Mouse (Mus musculus) heart, postnatal 0 days (tissue): Measurements from ENCODE around the gene Uhrf1.

Source experiments
- CTCF ChIP-seq: IDR thresholded peaks from 2 replicates; pipeline ENCODE4 v1.5.1; 2016; ENCODE audit warnings: antibody characterized with exemption, control low read depth, low read depth
- EP300 ChIP-seq: IDR thresholded peaks from 2 replicates; pipeline ENCODE4 v1.6.1; 2016; ENCODE audit warnings: antibody characterized with exemption, low read depth

DNA sequence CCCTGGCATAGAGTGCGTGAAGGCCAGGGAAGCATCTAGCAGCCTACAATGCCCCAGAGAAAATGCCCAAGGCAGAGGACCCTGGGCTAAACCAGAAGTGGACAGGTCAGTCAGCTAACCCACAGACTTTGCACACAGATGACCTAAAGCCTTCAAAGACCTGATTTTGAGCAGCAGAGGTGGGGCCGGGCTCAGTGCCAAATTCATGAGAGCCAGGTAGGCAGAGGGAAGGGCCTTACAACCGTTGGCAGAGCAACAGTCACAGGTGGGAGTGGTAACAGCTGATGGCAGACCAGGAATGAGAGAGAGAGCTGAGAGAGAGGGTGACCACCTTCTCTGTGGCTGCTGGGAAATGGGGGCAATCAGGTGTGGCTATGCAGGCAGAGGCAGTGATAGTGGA is 30.5 kb upstream of the Uhrf1 start:
- TF ChIP-seq CTCF, result no peak
- TF ChIP-seq EP300, result no peak
